ENCODE assay signal across 24 mouse cellular contexts in the genomic region with DNA sequence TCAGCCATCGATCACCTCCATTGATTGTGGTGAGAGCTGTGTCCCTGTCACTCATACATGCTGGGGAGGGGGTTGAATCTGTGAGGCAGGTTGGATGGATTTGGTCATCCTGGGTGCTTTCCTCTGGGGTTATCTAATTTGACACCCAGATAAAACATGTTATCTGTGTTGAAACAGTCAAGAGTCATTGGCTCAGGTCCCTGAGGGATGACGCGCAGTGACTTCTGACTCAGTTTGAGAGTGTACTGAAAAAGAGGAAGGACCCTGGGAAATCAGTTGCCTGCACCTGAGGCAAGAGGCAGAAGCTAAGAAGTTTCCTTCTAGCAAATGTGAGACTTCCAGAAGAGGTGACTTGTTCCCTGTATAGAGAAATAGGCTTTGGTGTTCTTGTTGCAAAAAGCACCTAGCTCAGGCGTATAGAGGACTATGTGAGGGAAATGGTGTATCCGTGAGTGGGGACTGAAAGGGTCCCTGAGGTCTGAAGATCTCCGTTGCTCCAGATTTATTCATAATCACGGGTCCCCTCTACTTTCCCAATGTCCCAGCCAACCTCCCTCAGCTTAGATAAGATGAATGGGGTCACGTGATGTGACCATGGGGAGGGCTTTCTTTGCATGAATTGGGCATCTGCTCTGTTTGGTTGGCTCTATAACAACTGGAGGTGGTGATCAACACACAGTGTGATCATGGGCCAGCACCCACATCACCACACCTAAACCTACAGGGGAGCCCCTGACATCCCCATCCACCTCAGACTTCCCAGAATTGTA.
DNase-seq lines count a peak whose midpoint lies in the region; ATAC-seq and TF ChIP-seq lines count a peak whose summit lies in the region.
"Had no signal": no experiment of that assay in that cellular context is flagged by ENCODE, and none has a peak within 500 bp of the region (broad histone marks: within the 10 kb centered on the region; RNA-seq: fewer than 3 reads in every experiment).

No protein-coding gene starts in this region.

- H3K4me3 ChIP-seq in left cerebral cortex, adult 2 months = no peak overlapping the region
- H3K4me3 ChIP-seq: embryonic facial prominence, embryonic 13.5 days; erythroblast, embryonic 14.5 days; hindbrain, embryonic 15.5 days; layer of hippocampus, adult 2 months; limb, embryonic 15.5 days; megakaryocyte, embryonic 14.5 days; midbrain, embryonic 13.5 days had no signal

- TF ChIP-seq CTCF in left cerebral cortex, adult 2 months (IDR thresholded peaks at IDR 0.05) = no peak

- DNase-seq in cerebellum, adult 8-10 months = peak; percentile 10
- DNase-seq in cerebellum, postnatal 10 days = no peak
- DNase-seq in left cerebral cortex, adult 2 months (ENCODE audit: extremely low spot score in 1 of 2, low spot score in 2 of 2) = no peak
- DNase-seq in left cerebral cortex, postnatal 10 days (ENCODE audit: extremely low spot score in 1 of 2, low spot score in 2 of 2) = no peak
- no peak for DNase-seq in spleen, adult 12 weeks (ENCODE audit: low spot score)
- no peak for DNase-seq in kidney, postnatal 25 days
- DNase-seq: cerebellum, postnatal 25 days; embryo, embryonic 11 days; gastrocnemius, postnatal 36 days; heart, postnatal 4 days; kidney, adult 2 months; left cerebral cortex, postnatal 4 days; lung, embryonic 14.5 days had no signal

- peak overlapping the region; percentile 51 for H3K27ac ChIP-seq in left cerebral cortex, adult 2 months
- H3K27ac ChIP-seq: embryonic facial prominence, embryonic 13.5 days; hindbrain, embryonic 15.5 days; kidney, postnatal 0 days; layer of hippocampus, adult 2 months; limb, embryonic 15.5 days; liver, embryonic 14.5 days; midbrain, embryonic 13.5 days had no signal

- intact Hi-C loops in left cerebral cortex, adult 2 months (cut with DNase I) = no loop called here
- intact Hi-C loops in left cerebral cortex, postnatal 10 days (cut with DNase I) = no loop called here

- ATAC-seq in granulocyte monocyte progenitor cell, adult 5-6 weeks (replicated peaks; ENCODE audit: poor library complexity, severe bottlenecking) = peak; percentile 52
- ATAC-seq: Patski had no signal
